Mouse (Mus musculus) bone marrow macrophage, adult 2 months (primary cell): ENCODE results near the gene Borcs5. TPM values are rescaled to one million over a fixed set of nuclear protein-coding genes. Genes with fewer than 3 reads are reported as not detected.

Experiments
- H3K27ac ChIP-seq: 2 replicates; pipeline ENCODE4 v1.5.1; 2012; ENCODE audit warnings: low read depth, low read length; ENCODE audit not compliant: insufficient read depth
- H3K4me1 ChIP-seq: 2 replicates; pipeline ENCODE4 v1.6.1; 2012; ENCODE audit warnings: low read length; ENCODE audit not compliant: control insufficient read depth, insufficient read depth
- H3K4me3 ChIP-seq: 2 replicates; pipeline ENCODE4 v1.5.1; 2012; ENCODE audit warnings: mild to moderate bottlenecking, low read length, moderate library complexity; ENCODE audit not compliant: insufficient read depth
- CTCF ChIP-seq: IDR thresholded peaks from 2 replicates; pipeline ENCODE4 v1.5.1; 2012; ENCODE audit warnings: low read depth, mild to moderate bottlenecking, low read length, moderate library complexity
- POLR2A ChIP-seq: IDR thresholded peaks from 2 replicates; pipeline ENCODE4 v1.6.1; 2012; ENCODE audit warnings: mild to moderate bottlenecking, low read depth, low read length, borderline replicate concordance
- polyA plus RNA-seq: library from polyadenylated mRNA; stranded (reverse); fragments of >200 nt; gene quantifications from 2 replicates; pipeline ENCODE4 v1.2.4, GENCODE M21; 2012; ENCODE audit not compliant: missing spikeins, insufficient read depth, insufficient read length

Borcs5 gene
- polyA plus RNA-seq, 1 experiment: 4.5 TPM

GRCm38 (mm10) chr6:134722906-134723305, 83.6 kb downstream of the Borcs5 start:
- H3K4me1 ChIP-seq: no peaks in the 10 kb centered on the region
- TF ChIP-seq POLR2A: no peak
- TF ChIP-seq CTCF: no peak
- no peak overlapping the region for H3K4me3 ChIP-seq
- no peak overlapping the region for H3K27ac ChIP-seq

DNA sequence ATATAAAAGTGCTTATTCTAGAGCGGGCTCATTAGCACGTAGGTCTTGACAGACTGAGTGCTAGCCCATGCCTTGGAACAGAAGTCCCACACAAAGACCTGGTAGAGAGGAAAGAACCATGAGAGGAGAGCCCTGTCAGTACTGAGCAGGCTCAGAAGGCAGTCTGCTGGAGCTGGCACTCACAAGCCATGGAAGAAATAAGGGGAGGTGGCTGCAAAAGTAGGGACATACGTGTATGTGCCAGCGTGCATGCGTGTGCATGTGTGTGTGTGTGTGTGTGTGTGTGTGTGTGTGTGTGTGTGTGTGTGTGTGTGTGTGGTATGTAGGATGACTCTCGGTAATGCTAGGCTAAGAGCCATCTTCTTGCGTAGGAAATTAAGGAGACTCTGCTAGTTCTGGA, 84.0 kb downstream of the Borcs5 start:
- Histone ChIP-seq H3K27ac (no peak overlapping the region), H3K4me1 (no peaks in the 10 kb centered on the region), H3K4me3 (no peak overlapping the region)
- TF ChIP-seq POLR2A (no peak), CTCF (no peak)

- TF ChIP-seq POLR2A (no peak), CTCF (no peak)
- no peak overlapping the region for H3K4me3 ChIP-seq
- H3K4me1 ChIP-seq: no peaks in the 10 kb centered on the region
- no peak overlapping the region for H3K27ac ChIP-seq
These were observed 84.7 kb downstream of the Borcs5 start for GRCm38 (mm10) chr6:134723833-134724553.

DNA sequence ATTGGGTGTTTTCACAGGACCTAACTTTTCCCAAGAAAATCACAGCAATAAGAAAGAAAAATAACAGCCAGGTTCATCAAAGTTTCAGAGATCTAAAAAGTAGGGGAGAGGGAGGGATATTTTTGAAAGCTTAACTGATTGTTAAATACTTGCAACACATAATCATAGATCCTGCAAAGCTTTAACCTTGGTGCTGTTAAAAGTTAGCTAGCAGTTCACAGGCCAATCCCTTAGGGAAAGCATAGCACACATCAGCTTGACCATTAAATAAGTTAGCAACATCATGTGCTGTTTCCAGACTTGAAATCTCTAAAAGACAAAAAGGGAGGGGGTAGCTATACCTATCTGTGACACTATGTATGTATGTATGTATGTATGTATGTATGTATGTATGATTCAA, 86.1 kb downstream of the Borcs5 start:
- no peaks in the 10 kb centered on the region for H3K4me1 ChIP-seq
- no peak overlapping the region for H3K4me3 ChIP-seq
- no peak for TF ChIP-seq CTCF
- TF ChIP-seq POLR2A: no peak
- no peak overlapping the region for H3K27ac ChIP-seq

DNA sequence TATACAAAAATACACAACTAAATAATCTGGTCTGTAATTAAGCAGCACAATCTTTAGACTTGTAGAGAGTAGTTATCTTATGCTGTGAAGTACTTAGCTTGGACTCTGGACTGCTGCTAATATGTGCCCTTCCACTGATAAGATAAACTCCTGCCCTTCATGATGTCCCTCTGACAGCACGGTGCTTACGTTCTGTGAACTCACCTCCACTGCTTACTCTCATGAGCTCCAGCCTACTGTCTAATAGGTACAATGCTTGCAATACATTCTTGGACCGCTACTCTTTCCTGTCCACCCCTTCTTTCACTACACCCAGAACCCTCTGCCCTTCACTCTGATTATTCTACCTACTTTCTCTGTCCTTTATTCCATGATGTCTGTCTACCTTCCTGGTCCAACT, 91.7 kb downstream of the Borcs5 start:
- TF ChIP-seq CTCF (no peak), POLR2A (no peak)
- no peak overlapping the region for H3K27ac ChIP-seq
- no peaks in the 10 kb centered on the region for H3K4me1 ChIP-seq
- H3K4me3 ChIP-seq: no peak overlapping the region

DNA sequence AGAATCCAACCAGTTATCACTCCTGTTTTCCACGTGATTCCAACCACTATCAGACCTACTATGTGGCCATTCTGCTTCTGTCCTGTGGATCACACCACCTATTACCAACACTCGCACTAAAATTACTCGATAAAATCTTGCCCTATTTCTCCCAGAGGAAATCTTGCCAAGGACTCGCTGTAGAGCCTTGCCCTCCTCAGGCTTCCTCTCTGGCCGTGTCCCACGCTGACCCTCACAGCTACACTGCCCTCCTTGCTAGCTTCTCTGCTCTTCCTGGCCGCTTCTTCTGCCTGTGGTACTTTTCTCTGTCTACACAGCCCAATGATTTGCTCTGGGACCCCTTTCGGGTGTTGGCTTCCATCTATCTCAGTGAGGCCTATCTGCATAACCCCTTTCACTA, 93.5 kb downstream of the Borcs5 start:
- H3K27ac ChIP-seq: no peak overlapping the region
- no peak overlapping the region for H3K4me3 ChIP-seq
- H3K4me1 ChIP-seq: no peaks in the 10 kb centered on the region
- no peak for TF ChIP-seq CTCF
- no peak for TF ChIP-seq POLR2A

- Histone ChIP-seq H3K4me1 (no peaks in the 10 kb centered on the region), H3K27ac (no peak overlapping the region), H3K4me3 (no peak overlapping the region)
- TF ChIP-seq POLR2A: no peak
- TF ChIP-seq CTCF: no peak
These were observed 94.5 kb downstream of the Borcs5 start for GRCm38 (mm10) chr6:134733800-134734221.

GRCm38 (mm10) chr6:134736853-134737252, 97.5 kb downstream of the Borcs5 start:
- TF ChIP-seq CTCF: no peak
- no peak for TF ChIP-seq POLR2A
- Histone ChIP-seq H3K4me1 (peaks cover 4% of the 10 kb centered on the region), H3K4me3 (no peak overlapping the region), H3K27ac (no peak overlapping the region)

- no peak for TF ChIP-seq POLR2A
- no peak for TF ChIP-seq CTCF
- Histone ChIP-seq H3K4me3 (no peak overlapping the region), H3K4me1 (peaks cover 11% of the 10 kb centered on the region), H3K27ac (no peak overlapping the region)
These were observed 104.3 kb downstream of the Borcs5 start for GRCm38 (mm10) chr6:134743568-134743967.

- TF ChIP-seq POLR2A: no peak
- no peak for TF ChIP-seq CTCF
- Histone ChIP-seq H3K4me1 (peaks cover 13% of the 10 kb centered on the region), H3K27ac (no peak overlapping the region), H3K4me3 (no peak overlapping the region)
These were observed 106.6 kb downstream of the Borcs5 start for GRCm38 (mm10) chr6:134745876-134746275.

DNA sequence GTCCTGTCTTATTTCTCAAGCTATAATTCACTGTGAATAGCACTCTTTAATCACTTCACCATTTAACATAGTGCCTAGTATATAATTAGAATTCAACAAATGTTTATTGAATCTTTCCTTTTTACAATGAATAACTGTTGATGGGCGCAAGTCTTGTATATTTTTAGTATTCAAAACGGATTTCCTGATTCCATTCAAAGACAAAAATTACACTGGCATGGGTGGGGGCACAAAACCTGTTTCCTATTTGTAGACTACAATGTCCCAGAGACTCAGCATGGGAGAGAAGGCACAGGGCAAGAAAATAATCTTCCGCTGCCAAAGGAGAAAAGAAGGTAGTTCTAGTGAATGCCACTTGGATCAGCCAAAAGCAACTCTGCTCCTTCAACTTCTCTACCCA, 108.8 kb downstream of the Borcs5 start:
- TF ChIP-seq POLR2A (no peak), CTCF (no peak)
- H3K4me1 ChIP-seq: peaks cover 20% of the 10 kb centered on the region
- no peak overlapping the region for H3K27ac ChIP-seq
- no peak overlapping the region for H3K4me3 ChIP-seq
